Mouse (Mus musculus) thymus, adult 2 months (tissue): ENCODE data around the gene Tubb4b.

Source experiments
- CTCF ChIP-seq: fragments of 200-500 bp; IDR thresholded peaks from 2 replicates; pipeline ENCODE4 v1.5.1; 2012; ENCODE audit warnings: mild to moderate bottlenecking, control low read depth, low read length, moderate library complexity, borderline replicate concordance; ENCODE audit not compliant: control insufficient read depth, poor library complexity, insufficient read depth; ENCODE audit errors: extremely low read depth
- POLR2A ChIP-seq: fragments of 200-500 bp; IDR thresholded peaks from 2 replicates; pipeline ENCODE4 v1.6.1; 2012; ENCODE audit warnings: mild to moderate bottlenecking, low read length, control low read depth, moderate library complexity; ENCODE audit not compliant: control insufficient read depth, poor library complexity, insufficient read depth; ENCODE audit errors: extremely low read depth

- TF ChIP-seq CTCF (no peak), POLR2A (no peak)
These were observed 16.9 kb upstream of the Tubb4b start for GRCm38 (mm10) chr2:25241438-25241775.
